Mouse (Mus musculus): Measurements from ENCODE around the gene Timm13.

Timm13 gene

DNA sequence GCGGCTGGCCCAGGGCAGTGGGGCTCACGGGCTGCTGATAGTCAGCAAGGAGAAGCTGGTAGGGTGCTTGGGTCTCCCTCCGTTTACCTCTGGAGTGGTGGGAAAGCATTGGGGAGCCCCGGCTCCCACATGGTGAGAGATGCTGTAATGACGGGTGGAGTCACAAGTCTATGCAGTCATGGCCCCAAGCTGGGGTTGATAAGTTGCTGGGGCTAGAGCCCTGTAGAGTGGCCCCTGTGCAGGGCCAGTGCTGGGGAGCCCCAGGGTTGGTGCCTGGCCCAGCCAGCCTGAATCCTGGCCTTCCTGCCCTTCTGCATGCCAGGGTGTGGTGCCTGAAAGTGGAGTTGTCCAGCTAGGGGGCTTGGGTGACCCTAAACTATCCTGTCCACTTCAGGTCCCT is 38.5 kb downstream of the Timm13 start:
- no peak for DNase-seq (ENCODE audit: low spot score in 2 of 2)

DNA sequence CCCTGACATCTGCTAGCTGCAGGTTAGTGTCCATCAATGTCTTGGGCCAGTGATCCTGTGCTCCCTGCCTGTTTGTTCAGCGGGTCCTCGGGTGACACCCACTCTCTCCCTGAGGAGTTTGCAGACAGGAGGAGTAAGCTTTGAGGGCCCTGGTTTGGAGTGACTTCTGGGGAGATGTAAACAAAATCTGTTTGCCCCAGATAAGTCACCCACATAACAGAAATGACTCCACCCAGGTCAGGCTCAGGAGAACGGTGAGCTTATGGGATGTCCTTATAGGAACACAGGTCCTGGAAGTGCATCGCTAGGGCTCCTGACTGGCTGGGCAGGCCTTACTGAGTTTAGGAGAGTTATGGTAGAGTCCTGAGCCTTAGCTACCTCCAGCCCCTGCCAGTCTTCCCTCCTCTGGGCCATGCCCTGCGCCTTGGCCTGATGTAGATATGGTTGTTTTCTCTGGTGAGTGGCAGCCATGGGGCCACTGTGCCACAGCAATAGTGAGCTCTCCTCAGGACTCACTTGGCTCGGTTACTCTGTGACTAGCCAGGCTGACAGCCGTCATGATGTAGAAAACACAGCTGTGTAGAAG is 42.3 kb downstream of the Timm13 start:
- no peak for DNase-seq (ENCODE audit: low spot score in 2 of 2)

DNA sequence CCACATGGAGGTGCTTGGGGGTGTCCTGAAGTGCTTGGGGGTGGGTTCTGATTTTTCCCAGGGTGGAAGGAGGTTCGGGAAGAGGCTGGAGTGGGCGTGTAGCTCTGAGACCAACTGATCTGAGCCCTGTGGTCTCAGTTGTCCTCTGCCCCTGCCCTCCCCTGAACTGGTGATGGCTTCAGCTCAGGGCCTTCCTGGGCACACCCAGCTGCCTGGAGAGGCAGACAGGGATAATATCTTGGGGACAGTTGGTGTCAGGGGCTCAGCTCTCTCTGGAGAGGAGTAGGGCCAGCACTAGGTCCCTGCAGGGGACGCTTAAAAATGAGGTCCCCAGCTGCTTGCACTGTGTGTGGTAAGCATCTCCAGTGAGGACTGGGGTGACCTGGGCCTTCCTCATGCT is 42.9 kb downstream of the Timm13 start:
- DNase-seq (ENCODE audit: low spot score in 2 of 2), result no peak

DNA sequence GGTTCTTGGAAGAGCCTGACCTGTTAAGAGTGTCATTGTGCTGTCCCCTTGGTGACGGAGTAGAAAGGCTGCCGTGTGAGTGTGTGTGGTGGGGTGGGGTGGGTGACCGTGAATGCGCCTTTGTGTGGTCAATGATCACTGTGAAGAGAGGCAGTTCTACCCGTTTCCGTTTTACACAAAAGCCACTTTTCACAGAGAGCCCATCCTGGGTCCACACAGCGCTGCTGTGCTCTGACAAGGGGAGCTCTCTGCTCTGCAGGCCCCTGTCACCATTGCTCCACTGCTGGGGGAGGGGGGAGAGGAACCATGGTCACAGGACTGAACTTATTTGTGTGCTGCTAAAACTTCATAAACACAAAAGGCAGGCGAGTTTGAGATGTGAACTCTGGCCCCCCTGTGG is 43.4 kb downstream of the Timm13 start:
- DNase-seq (ENCODE audit: low spot score in 2 of 2), result no peak

DNA sequence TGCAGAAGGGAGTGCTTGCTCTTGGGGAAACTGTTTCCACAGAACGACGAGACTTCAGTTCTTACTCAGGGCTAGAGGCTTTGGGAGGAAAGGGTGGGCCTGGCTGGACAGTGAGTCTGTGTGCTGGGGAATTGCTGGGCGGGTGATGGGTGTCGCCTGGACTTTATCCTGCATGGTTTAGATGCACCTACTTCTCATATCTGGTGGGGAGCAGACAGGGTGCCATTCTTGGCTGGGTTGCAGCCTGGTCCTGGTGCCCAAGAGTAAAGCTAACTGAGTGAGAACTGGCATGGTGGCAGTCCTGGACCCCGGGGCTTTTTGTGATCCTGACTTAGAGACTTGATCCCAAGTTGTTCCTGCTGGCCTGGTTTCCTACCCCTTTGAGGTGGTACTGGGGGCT is 43.9 kb downstream of the Timm13 start:
- DNase-seq (ENCODE audit: low spot score in 2 of 2), result no peak

GRCm38 (mm10) chr10:80856267-80856666 is 44.5 kb downstream of the Timm13 start:
- DNase-seq (ENCODE audit: low spot score in 2 of 2), result no peak

DNA sequence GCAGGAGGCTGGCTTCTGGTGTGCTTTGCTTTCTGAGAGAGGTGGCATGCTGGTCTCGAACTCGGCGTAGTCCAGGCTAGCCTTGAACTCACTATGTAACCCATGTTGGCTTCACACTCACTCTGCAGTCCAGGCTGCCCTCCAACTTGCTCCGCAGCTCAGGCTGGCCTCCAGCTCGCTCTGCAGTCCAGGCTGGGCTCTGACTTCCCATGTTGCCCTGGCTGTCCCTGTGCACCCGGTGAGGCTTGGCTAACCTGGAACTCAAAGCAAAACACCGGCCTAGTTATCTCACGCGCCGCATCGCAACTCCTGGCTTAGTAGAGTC is 45.1 kb downstream of the Timm13 start:
- no peak for DNase-seq (ENCODE audit: low spot score in 2 of 2)

DNA sequence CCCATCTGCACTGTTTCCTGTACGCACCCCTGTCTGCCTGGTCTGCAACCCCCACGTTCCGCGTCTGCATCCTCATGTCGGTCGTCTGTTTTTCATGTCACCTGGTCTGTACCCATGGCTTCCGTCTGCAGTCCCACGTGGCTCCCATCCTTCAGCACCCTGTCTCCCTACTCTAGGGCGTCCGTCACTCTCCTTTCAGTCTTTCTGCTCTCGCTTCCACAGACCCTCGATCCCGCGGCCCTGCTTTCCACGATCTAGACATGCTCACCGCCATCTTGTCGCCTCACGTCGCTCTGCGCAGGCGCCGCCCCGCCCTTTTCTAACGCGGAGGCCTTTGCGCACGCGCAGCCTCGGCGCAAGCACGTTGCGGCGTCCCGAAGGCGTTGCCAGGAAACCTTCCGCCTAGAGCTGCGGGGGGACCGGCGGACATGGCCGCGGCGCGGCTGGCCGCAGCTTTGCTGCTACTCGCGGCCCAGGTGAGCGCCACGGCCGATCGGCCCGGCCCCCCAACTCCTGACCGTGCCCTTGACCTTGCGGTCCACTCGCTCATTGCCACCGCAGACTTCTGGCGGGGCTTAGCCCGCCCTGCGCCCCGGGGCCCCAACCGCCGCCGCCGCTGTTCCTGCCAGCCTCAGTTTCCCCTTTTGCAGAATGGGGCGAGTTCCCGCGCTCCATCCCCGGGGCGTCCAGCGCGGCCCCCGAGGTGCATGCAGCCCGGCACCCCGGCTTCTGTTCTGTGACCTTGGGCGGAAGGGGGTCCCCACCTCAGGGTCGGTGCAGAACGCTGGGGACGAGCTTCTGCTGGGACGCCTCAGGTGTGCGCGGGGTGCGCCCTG is 45.6 kb downstream of the Timm13 start, which contains the start of the genes Lsm7 and Sppl2b:
Gene Lsm7 (minus strand): TSS at position 297 of the 836 bp plus-strand sequence.
Gene Sppl2b (plus strand): TSS at position 363 of the 836 bp plus-strand sequence.
- DNase-seq (ENCODE audit: low spot score in 2 of 2), result peak; percentile 96 to 97
